Mouse (Mus musculus) neural tube, embryonic 11.5 days (tissue): ENCODE measurements around the gene Cep95. TPM values are rescaled to one million over a fixed set of nuclear protein-coding genes. Genes with fewer than 3 reads are reported as not detected.

Experiments
- ATAC-seq: fragments of 200-750 bp; cut with Nextera tagmentation; 2 replicates; pipeline ENCODE4 v1.8.0; 2017; ENCODE audit warnings: moderate number of reproducible peaks, mild to moderate bottlenecking, moderate TSS enrichment, moderate library complexity; ENCODE audit not compliant: insufficient read depth, low FRiP score, low TSS enrichment
- DNase-seq: peaks from one replicate; pipeline ENCODE4 v3.0.0-alpha.2; 2015; ENCODE audit warnings: low spot score
- H3K27ac ChIP-seq: fragments of 300-500 bp; sonication (generic); 2 replicates; pipeline ENCODE4 v1.5.1; 2014; ENCODE audit warnings: low read depth, mild to moderate bottlenecking, low read length
- H3K27me3 ChIP-seq: fragments of 300-500 bp; sonication (generic); 2 replicates; pipeline ENCODE4 v1.6.1; 2014; ENCODE audit warnings: mild to moderate bottlenecking, low read length, mixed read lengths; ENCODE audit not compliant: control insufficient read depth, insufficient read depth
- H3K36me3 ChIP-seq: fragments of 300-500 bp; sonication (generic); 2 replicates; pipeline ENCODE4 v1.6.1; 2014; ENCODE audit warnings: mild to moderate bottlenecking, low read length, moderate library complexity, mixed read lengths; ENCODE audit not compliant: control insufficient read depth, insufficient read depth
- H3K4me1 ChIP-seq: fragments of 300-500 bp; sonication (generic); 2 replicates; pipeline ENCODE4 v1.6.1; 2014; ENCODE audit warnings: low read length, mixed read lengths; ENCODE audit not compliant: control insufficient read depth, insufficient read depth
- H3K4me2 ChIP-seq: fragments of 300-500 bp; sonication (generic); 2 replicates; pipeline ENCODE4 v1.6.1; 2014; ENCODE audit warnings: low read depth, mild to moderate bottlenecking, moderate library complexity
- H3K4me3 ChIP-seq: fragments of 300-500 bp; sonication (generic); 2 replicates; pipeline ENCODE4 v1.5.1; 2014; ENCODE audit warnings: low read depth, low read length
- H3K9ac ChIP-seq: fragments of 300-500 bp; sonication (generic); 2 replicates; pipeline ENCODE4 v1.6.1; 2014; ENCODE audit warnings: mild to moderate bottlenecking, low read length
- H3K9me3 ChIP-seq: fragments of 300-500 bp; sonication (generic); 2 replicates; pipeline ENCODE4 v1.6.1; 2016; ENCODE audit warnings: low read length; ENCODE audit not compliant: control insufficient read depth
- whole genome bisulfite sequencing: fragments of 180-500 bp; shearing (Covaris S2); extraction: QIAGEN DNeasy Blood & Tissue Kit; methylation state at CpG from one replicate; pipeline ENCODE4 v1.1.7; 2014; 5-methylcytosine and 5-hydroxymethylcytosine counted together
- polyA plus RNA-seq: library from polyadenylated mRNA; unstranded; fragments of >200 nt; fragmentation: Nextera tagmentation; extraction: Ambion mirVana; gene quantifications from 2 replicates; pipeline ENCODE4 v1.2.1, GENCODE M21; 2014

Gene Cep95
- polyA plus RNA-seq, 1 experiment from 2014 or later = 19.0 TPM

DNA sequence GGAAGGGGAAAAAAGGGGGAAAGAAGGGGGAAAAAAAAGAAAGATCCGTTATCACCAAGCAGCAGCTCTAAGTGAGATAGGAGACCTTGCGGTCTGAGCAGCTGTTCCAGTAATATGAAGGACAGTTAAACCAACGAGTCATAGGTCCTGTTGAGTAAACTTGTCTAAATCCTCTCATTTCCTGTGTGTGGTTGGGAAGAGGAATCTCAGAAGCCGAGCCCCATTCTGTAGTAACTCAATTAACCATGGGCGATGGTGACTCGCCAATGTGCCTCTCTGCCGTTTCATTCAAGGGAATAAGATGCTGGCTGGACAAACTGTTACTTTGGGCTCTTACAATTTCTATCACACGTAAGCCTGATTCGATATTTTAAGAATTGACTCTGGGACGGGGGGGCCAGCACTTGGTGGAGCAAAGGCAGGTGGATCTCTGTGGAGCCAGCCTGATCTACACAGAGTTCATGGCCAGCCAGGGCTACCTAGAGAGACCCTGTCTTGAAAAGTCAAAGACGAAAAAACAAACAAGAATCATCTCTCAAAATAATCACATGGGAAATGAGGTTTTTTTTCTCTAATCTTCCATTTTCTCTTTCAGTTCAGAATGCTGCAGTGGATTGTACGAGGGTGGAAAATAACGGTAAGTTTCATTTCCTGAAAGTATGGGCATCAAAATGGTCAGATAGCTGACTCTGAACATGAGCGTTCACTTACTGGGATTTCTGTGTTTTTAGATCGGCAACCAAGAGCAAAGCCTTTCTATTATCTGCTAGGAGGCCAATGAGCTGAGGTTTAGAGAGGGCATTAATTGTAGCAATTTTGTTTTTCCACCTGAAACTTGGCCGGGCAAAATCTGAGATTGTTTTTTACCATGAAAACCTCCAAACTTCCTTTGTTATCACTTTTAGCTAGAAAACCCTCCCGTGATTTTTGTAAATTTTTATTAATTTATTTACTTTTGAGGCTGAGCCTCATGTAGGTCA, 37.7 kb upstream of the Cep95 start, which contains the start of gene Milr1:
Gene Milr1, plus strand, starts transcription at position 188 of the 980 bp plus-strand sequence.
- H3K36me3 ChIP-seq = no peaks in the 10 kb centered on the region
- no peaks in the 10 kb centered on the region for H3K9me3 ChIP-seq
- ATAC-seq (no peak), DNase-seq (no peak)
- no peak within 1 kb of the TSS for H3K4me3 ChIP-seq
- WGBS = 90% methylated on average over 17 of the region's 17 CpGs
- H3K27me3 ChIP-seq = no peaks in the 10 kb centered on the region
- H3K9ac ChIP-seq = no peak within 1 kb of the TSS
- no peaks in the 10 kb centered on the region for H3K4me1 ChIP-seq
- H3K27ac ChIP-seq = no peak within 1 kb of the TSS
- H3K4me2 ChIP-seq = no peak within 1 kb of the TSS

DNA sequence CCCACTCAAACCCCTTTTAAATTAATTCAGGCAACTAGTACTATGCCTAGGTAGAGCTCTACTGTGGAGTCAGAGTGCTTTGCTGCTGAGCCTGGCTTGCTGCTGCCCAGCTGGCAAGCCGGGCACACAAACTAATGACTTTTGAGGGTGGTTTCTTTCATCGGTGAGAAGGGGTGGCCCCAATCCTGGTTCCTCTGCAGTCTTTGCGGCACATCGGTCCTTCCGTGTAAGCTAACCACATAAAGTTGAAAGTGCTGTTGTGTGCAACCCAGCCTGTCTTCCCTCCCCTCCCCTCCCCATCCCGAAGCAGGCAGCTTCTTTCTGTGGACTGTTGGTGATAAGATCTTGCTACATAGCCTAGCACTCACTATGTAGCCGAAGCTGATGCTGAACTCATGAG, 36.9 kb upstream of the Cep95 start:
- H3K36me3 ChIP-seq = no peaks in the 10 kb centered on the region
- no peaks in the 10 kb centered on the region for H3K9me3 ChIP-seq
- no peaks in the 10 kb centered on the region for H3K27me3 ChIP-seq
- DNase-seq (no peak), ATAC-seq (no peak)
- H3K4me2 ChIP-seq = no peak overlapping the region
- H3K27ac ChIP-seq = no peak overlapping the region
- no peaks in the 10 kb centered on the region for H3K4me1 ChIP-seq
- H3K4me3 ChIP-seq = no peak overlapping the region
- WGBS = 95% methylated on average over 7 of the region's 7 CpGs
- no peak overlapping the region for H3K9ac ChIP-seq

DNA sequence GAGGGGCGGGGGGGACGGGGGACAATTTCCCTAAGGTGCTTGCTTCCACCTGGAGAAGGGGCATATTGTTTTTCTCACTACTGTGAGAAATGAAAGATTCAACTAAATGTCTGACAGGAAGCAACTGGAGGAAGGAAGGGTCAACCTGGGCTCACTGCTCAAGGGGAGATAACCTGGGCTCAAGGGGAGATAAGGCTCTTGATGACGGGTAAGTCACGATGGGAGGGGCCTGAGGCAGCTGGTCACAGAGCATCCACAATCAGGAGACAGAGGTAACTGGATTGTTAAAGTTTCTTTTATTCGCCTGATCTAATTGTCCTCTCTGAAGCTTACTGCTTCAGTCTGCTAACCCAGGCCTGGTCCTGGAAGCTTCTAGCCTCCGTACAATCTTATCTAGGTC, 35.7 kb upstream of the Cep95 start:
- WGBS = 84% methylated on average over 6 of the region's 6 CpGs

GRCm38 (mm10) chr11:106755583-106755982, 33.5 kb upstream of the Cep95 start:
- H3K27me3 ChIP-seq = no peaks in the 10 kb centered on the region
- H3K4me3 ChIP-seq = no peak overlapping the region
- H3K9me3 ChIP-seq = no peaks in the 10 kb centered on the region
- H3K4me2 ChIP-seq = no peak overlapping the region
- WGBS = 86% methylated on average over 5 of the region's 5 CpGs
- no peaks in the 10 kb centered on the region for H3K36me3 ChIP-seq
- no peak for DNase-seq
- ATAC-seq = no peak
- H3K27ac ChIP-seq = no peak overlapping the region
- no peak overlapping the region for H3K9ac ChIP-seq
- no peaks in the 10 kb centered on the region for H3K4me1 ChIP-seq

More for the DNA sequence above, 35.7 kb upstream of the Cep95 start:
- Histone ChIP-seq H3K4me2 (no peak overlapping the region), H3K27me3 (no peaks in the 10 kb centered on the region), H3K36me3 (no peaks in the 10 kb centered on the region), H3K9ac (no peak overlapping the region), H3K9me3 (no peaks in the 10 kb centered on the region), H3K27ac (no peak overlapping the region), H3K4me1 (no peaks in the 10 kb centered on the region), H3K4me3 (no peak overlapping the region)
- ATAC-seq (no peak), DNase-seq (no peak)

- Histone ChIP-seq H3K9me3 (no peaks in the 10 kb centered on the region), H3K27me3 (no peaks in the 10 kb centered on the region), H3K27ac (no peak overlapping the region), H3K4me2 (no peak overlapping the region), H3K9ac (no peak overlapping the region), H3K4me1 (no peaks in the 10 kb centered on the region), H3K4me3 (no peak overlapping the region), H3K36me3 (no peaks in the 10 kb centered on the region)
- 91% methylated on average over 3 of the region's 3 CpGs for WGBS
- ATAC-seq = no peak
- no peak for DNase-seq
These were observed 30.0 kb upstream of the Cep95 start for GRCm38 (mm10) chr11:106759028-106759427.

GRCm38 (mm10) chr11:106760511-106760910, 28.5 kb upstream of the Cep95 start:
- H3K27me3 ChIP-seq = no peaks in the 10 kb centered on the region
- 95% methylated on average over 5 of the region's 5 CpGs for WGBS
- no peak overlapping the region for H3K9ac ChIP-seq
- ATAC-seq (no peak), DNase-seq (no peak)
- no peak overlapping the region for H3K27ac ChIP-seq
- H3K4me3 ChIP-seq = no peak overlapping the region
- H3K9me3 ChIP-seq = no peaks in the 10 kb centered on the region
- no peaks in the 10 kb centered on the region for H3K4me1 ChIP-seq
- H3K36me3 ChIP-seq = no peaks in the 10 kb centered on the region
- H3K4me2 ChIP-seq = no peak overlapping the region

GRCm38 (mm10) chr11:106762139-106762799, 26.8 kb upstream of the Cep95 start:
- no peaks in the 10 kb centered on the region for H3K9me3 ChIP-seq
- 0 out of 2 replicates have a peak overlapping the region, but pooled peaks have one; percentile 21 for H3K27ac ChIP-seq
- H3K4me1 ChIP-seq = no peaks in the 10 kb centered on the region
- peaks cover 4% of the 10 kb centered on the region; the same call in 1 of the 2 replicates for H3K36me3 ChIP-seq
- no peak for ATAC-seq
- 57% methylated on average over 5 of the region's 5 CpGs for WGBS
- no peak for DNase-seq
- H3K9ac ChIP-seq = no peak overlapping the region
- no peaks in the 10 kb centered on the region for H3K27me3 ChIP-seq
- H3K4me3 ChIP-seq = no peak overlapping the region
- no peak overlapping the region for H3K4me2 ChIP-seq

DNA sequence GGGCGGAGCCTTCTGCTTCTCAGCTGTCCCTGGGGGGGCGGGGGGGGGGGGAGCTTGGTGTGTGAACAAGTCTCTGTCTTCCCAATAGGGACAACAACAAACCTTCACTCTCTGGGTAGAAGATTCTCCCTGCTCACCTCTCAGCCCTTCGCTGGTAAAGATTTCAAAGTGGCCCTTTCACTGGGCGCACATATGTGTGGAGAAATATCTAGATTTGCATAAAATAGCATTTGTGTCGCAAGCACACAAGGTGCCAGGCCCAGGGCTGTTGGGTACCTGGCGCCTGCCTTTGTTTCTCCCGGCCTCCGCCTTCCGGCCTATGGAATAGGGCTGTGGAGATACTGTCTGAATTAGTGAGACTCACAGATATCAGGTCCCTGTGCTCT, 26.3 kb upstream of the Cep95 start:
- no peak overlapping the region for H3K4me2 ChIP-seq
- no peak overlapping the region for H3K9ac ChIP-seq
- H3K9me3 ChIP-seq = no peaks in the 10 kb centered on the region
- H3K36me3 ChIP-seq = peaks cover 7% of the 10 kb centered on the region
- ATAC-seq (no peak), DNase-seq (no peak)
- WGBS = 90% methylated on average over 8 of the region's 9 CpGs
- H3K4me1 ChIP-seq = no peaks in the 10 kb centered on the region
- H3K4me3 ChIP-seq = no peak overlapping the region
- H3K27me3 ChIP-seq = no peaks in the 10 kb centered on the region
- no peak overlapping the region for H3K27ac ChIP-seq
